Mouse (Mus musculus) ovary, postnatal 36 days (tissue): ENCODE data around the gene Cry2.
"Not testable (repeated sequence)": the region's sequence is repeated elsewhere in the genome, so short reads cannot be mapped to it uniquely, and the experiment has no call there.

Source experiments
- DNase-seq: peaks from one replicate; pipeline ENCODE4 v3.0.0; 2022; ENCODE audit warnings: low spot score, mixed read lengths

Cry2 gene

GRCm38 (mm10) chr2:92433578-92434374, at the start of gene Cry2:
Cry2 (minus strand) TSS chr2:92434043.
- peak; percentile 97 for DNase-seq

GRCm38 (mm10) chr2:92483505-92483904, 49.7 kb upstream of the Cry2 start:
- no peak for DNase-seq

- no peak for DNase-seq
Measured at GRCm38 (mm10) chr2:92482551-92482950, 48.7 kb upstream of the Cry2 start.

- DNase-seq, result no peak
Measured at GRCm38 (mm10) chr2:92478313-92478688, 44.5 kb upstream of the Cry2 start.

- no peak for DNase-seq
Measured at GRCm38 (mm10) chr2:92477672-92478312, 43.9 kb upstream of the Cry2 start.

- not testable (repeated sequence) for DNase-seq
Measured at GRCm38 (mm10) chr2:92476580-92476979, 42.7 kb upstream of the Cry2 start.

GRCm38 (mm10) chr2:92475711-92476110, 41.9 kb upstream of the Cry2 start:
- DNase-seq, result no peak

- no peak for DNase-seq
Measured at GRCm38 (mm10) chr2:92474920-92475319, 41.1 kb upstream of the Cry2 start.

- no peak for DNase-seq
Measured at GRCm38 (mm10) chr2:92471886-92472670, 38.2 kb upstream of the Cry2 start.

- DNase-seq, result no peak
Measured at GRCm38 (mm10) chr2:92464690-92465089, 30.8 kb upstream of the Cry2 start.

GRCm38 (mm10) chr2:92461215-92461614, 27.4 kb upstream of the Cry2 start:
- DNase-seq, result no peak

- peak; percentile 52 for DNase-seq
Measured at GRCm38 (mm10) chr2:92459921-92460707, 26.3 kb upstream of the Cry2 start, which contains the start of gene Slc35c1. Slc35c1 (minus strand) TSS chr2:92460538.

GRCm38 (mm10) chr2:92459141-92459920, 25.5 kb upstream of the Cry2 start:
- peak; percentile 80 for DNase-seq

- no peak for DNase-seq
Measured at GRCm38 (mm10) chr2:92458481-92458880, 24.6 kb upstream of the Cry2 start.

- DNase-seq, result peak; percentile 15
Measured at GRCm38 (mm10) chr2:92456970-92457530, 23.2 kb upstream of the Cry2 start.

GRCm38 (mm10) chr2:92455704-92456103, 21.9 kb upstream of the Cry2 start:
- no peak for DNase-seq

- no peak for DNase-seq
Measured at GRCm38 (mm10) chr2:92454166-92454565, 20.3 kb upstream of the Cry2 start.

GRCm38 (mm10) chr2:92451126-92451525, 17.3 kb upstream of the Cry2 start:
- DNase-seq, result no peak

- DNase-seq, result no peak
Measured at GRCm38 (mm10) chr2:92447121-92447740, 13.4 kb upstream of the Cry2 start.

GRCm38 (mm10) chr2:92446656-92447055, 12.8 kb upstream of the Cry2 start:
- no peak for DNase-seq
